Mouse (Mus musculus) retina, postnatal 1 day (tissue): ENCODE data around the gene Twnk.
A peak's percentile ranks its signal among the peaks of the same experiment; 100 is the strongest.

ENCODE experiments used
- DNase-seq: peaks from one replicate; pipeline ENCODE4 v3.0.0-alpha.2; 2012

The Twnk gene

DNA sequence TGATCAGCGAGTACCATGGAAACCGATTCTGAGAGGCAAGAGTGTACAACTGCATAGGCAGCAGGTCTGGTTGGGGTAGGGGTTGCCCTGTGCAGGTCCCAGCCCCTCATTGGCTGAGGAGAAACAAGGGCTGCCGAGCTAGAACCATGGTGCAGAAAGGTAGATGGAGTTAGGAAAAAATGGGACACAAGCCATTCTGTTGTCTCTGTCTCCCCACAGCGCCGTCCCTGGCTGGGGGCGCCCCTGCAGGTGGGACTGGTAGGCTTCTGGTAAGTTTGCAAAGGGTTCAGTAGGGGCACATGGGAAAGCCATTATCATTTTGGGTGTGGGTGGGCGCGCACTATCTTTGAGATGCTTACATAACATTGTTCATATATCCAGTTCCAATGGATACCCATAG, 48.0 kb downstream of the Twnk start:
- DNase-seq: no peak

DNA sequence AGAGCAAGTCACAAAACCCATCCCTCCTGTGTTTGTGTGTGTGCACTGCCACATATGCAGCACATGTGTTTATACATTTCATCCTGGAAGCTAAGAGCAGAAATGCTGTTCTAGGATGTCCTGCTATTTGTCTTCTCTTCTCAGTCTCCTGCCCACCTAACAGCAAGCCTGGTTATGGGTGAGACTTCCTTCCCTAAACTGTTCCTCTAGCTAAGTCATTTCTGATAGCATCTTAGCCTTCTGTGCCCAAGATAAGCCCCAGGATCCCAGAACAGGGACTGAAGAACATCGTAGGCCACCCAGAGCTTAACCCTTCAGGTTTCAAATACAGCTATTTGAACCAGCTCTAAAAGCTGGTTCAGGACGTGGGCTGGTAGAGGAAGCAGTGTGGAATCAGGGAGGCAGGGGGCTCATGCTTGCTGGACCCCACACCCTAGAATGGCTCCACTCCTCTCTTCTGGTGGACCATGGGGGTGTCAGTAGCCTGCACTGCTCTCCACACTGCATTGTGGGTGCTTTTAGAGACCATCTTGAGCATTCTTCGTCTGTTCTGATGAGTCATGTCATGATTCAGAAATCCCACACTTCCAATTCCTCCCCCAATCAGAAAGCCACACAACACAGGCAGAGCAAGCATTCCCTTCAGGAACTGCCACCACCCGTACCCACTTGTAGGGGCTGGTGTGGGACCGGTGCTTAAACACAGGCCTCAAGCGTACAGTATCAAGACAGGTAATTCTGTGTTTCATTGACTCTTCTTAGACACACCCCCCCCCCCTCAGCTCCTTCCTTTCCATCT, 49.6 kb downstream of the Twnk start:
- DNase-seq: no peak

DNA sequence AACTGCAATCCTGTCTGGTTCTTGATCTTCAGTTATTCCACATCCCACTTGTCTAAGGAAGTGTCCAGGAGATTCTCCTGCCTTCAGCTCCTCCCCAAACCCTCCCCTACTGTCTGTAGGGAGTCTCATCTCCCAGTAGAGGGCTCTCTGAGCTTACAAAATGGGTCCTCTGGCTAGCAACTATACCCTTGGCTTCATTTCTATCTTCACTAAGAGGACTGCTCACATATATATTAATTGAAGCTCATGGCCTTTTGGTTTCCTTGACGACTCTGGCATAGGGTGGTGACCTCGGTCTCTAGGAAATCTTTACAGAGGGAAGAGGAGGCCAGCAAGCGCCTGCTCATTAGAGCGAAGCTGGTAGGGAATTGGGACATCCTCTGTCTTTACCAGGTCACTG, 50.9 kb downstream of the Twnk start:
- DNase-seq: peak; percentile 89

DNA sequence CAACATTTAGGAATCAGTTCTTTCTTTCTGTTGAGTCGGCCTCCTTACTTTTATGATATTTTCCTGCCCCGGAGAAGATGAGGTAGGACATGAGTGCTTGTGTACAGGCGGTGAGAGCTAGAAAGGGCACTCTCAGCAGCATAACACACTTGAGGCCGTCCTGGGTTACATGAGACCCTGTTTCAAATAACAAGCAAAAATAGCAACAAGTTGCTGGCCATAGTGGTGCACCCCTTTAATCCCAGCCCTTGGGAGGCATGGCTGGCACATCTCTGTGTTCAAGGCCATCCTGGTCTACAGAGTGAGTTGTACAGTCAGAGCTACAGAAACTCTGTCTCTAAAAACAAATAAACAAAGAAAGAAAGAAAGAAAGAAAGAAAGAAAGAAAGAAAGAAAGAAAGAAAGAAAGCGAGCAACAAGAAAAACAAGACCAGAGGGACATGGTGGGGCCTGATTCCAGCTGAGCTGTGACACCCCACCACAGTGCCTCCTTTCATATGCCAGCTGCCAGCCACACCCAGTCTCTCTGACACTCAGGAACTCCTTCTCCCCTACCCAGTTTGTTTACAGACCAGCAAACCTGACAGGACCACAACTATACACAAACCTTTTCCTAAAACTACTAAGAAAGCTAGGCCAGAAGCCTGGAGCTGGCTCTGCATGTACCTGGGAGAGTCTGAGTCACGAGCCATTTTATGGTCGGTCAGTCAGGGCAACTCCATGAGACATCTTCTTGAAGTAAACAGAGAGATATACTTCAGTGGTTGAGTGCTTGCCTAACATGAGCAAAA, 51.6 kb downstream of the Twnk start:
- DNase-seq: no peak

DNA sequence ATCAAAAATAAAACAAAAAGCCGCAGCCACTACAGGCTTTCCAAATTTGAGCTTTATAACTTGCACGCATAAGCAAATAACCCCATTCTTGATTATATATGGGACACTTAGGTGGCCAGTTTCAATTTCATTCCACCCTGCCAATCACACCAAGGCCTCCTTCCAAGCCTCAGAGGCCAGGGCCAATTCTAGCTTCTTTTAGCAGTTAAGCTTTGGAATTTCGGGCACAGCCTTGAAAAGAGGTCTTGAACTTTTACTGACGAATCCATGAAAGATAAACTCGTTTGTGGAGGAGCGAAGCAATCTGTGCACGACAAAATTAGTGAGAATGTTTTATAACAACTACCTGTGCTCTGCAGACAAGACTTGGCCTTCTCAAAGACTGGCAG, 52.3 kb downstream of the Twnk start:
- DNase-seq: no peak

DNA sequence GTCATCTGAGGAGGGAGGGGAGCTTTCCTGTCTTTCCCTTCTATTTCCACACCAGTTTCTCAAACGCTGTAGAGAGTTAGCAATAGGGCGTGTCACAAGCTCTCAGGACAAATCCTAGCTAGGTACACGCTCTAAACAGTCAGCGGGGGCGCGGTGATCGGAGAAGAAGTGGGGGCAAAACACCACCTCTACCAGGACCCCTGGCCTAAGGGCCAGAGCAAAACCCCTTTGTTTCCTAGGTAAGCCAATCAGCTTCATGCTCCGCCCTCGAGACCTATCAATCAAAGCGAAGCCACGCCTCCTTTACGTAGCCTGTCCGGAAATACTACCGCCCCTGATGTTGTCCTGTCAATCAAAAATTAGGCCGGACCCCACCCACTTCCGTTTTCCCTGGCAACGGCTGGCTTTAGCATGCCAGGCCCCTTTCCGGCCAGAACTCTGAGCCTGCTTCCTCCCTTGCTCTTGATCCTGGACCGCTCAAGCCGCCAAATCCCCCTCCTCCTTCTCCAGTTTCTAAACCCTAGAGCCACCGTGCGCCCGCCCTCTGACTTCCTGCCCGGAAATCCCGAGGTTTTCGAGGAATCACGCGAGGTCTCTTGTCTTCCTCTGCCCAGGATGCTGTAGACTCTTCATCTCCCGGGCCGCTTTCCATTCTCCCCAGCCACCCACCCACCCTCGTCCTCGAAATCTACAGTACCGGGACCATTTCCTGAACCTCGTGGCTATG, 52.8 kb downstream of the Twnk start:
- peak; percentile 99 for DNase-seq

DNA sequence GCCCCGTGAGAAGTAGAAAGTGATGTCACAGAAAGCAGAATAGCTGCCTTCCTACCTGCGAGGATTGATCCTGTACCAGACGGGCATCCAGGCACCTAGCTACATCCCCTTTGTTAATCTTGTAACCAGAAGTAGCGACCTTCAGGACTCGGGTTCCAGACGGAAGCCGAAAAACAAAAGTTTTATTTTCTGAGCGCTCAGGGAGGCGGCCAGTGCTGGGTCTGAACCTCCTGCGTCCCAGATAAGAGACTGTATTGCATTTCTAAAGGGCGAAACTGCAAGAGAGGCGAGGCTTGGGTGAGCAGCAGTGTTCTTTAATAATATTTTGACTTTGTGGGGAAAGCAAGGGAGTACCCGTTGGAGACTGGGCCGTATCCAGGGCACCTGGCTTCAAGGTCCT, 53.4 kb downstream of the Twnk start:
- DNase-seq: no peak
